Mouse (Mus musculus): Measurements from ENCODE around the gene Kcnq1.

The Kcnq1 gene

DNA sequence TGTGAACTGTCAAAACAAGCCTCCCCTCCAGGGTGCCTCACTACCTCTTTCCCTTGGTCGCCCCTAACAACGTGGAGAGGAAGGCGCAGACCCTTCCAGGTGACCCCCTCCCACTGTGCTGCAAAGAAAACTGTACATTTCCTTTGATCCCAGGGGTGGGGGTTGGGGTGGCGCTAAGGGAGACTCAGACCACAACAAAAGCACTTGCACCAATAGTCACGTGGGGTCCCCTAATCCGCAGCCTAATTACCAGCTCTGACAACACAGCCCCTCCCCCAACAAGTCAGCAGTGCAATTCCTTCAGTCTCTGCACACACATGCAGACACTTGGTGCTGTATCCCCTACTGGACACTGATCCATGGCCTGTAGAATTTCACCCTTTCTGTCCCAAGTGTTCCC, 361.6 kb downstream of the Kcnq1 start:
- no peak for DNase-seq

- peak; percentile 21 to 65 for DNase-seq
Measured at GRCm38 (mm10) chr7:143469946-143470345, 363.8 kb downstream of the Kcnq1 start.

GRCm38 (mm10) chr7:143473347-143474101, 367.4 kb downstream of the Kcnq1 start, which contains the start of gene Slc22a18:
TSS of gene Slc22a18 (plus strand) at chr7:143473736.
- DNase-seq = no peak

- DNase-seq = no peak
Measured at GRCm38 (mm10) chr7:143474811-143475210, 368.6 kb downstream of the Kcnq1 start.

DNA sequence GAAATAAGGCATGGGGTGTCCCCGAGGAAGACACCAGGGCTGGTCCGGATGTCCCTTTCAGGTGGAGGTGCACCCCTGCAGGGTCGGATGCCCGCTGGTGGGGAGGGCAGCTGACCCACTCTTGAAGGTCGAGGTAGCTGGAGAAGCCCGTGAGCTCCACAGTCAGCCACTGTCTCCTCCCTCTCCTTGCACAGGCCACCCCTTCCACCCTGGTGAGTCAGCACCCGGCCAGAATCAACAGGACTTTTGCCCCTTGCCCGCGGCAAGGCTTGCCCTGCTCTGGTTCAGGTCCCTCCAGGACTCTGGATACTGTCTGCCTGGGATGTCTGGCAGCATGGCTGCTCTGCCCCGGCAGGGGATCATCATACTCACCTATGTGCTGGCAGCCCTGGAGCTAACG, 369.7 kb downstream of the Kcnq1 start:
- DNase-seq = no peak

All from spleen, adult 18-20 months (tissue).